Mouse (Mus musculus) cerebellum, adult 2 months (tissue): ENCODE data around the gene Tulp1. TPM values are rescaled to one million over a fixed set of nuclear protein-coding genes. Genes with fewer than 3 reads are reported as not detected.
A peak's percentile ranks its signal among the peaks of the same experiment; 100 is the strongest.

ENCODE experiments used
- DNase-seq, 2 experiments: peaks; one replicate each; pipeline ENCODE4 v3.0.0; 2021
- H3K27ac ChIP-seq: fragments of 200-500 bp; 2 replicates; pipeline ENCODE4 v1.5.1; 2012; ENCODE audit warnings: low read length, control low read depth, inconsistent platforms; ENCODE audit not compliant: insufficient read depth
- H3K27me3 ChIP-seq: fragments of 200-500 bp; 2 replicates; pipeline ENCODE4 v1.6.1; 2012; ENCODE audit warnings: inconsistent platforms, mild to moderate bottlenecking, low read length, moderate library complexity; ENCODE audit not compliant: control insufficient read depth, insufficient read depth
- H3K4me1 ChIP-seq: fragments of 200-500 bp; 2 replicates; pipeline ENCODE4 v1.6.1; 2011; ENCODE audit warnings: low read length; ENCODE audit not compliant: control insufficient read depth, insufficient read depth
- H3K4me3 ChIP-seq: fragments of 200-500 bp; replicated peaks from 2 replicates; pipeline ENCODE3; 2011; ENCODE audit warnings: mild to moderate bottlenecking, low read depth, low read length, control low read depth; ENCODE audit not compliant: insufficient read depth
- CTCF ChIP-seq: fragments of 200-500 bp; IDR thresholded peaks from 2 replicates; pipeline ENCODE4 v1.5.1; 2011; ENCODE audit warnings: low read depth, mild to moderate bottlenecking, control low read depth, low read length, moderate library complexity, borderline replicate concordance; ENCODE audit not compliant: insufficient read depth
- POLR2A ChIP-seq: fragments of 200-500 bp; IDR thresholded peaks from 2 replicates; pipeline ENCODE4 v1.6.1; 2011; ENCODE audit warnings: low read length, control low read depth, borderline replicate concordance; ENCODE audit not compliant: insufficient read depth
- WGBS: fragments of 180-500 bp; shearing (Covaris S2); methylation state at CpG from one replicate; pipeline ENCODE4 v1.1.7; 2018; 5-methylcytosine and 5-hydroxymethylcytosine counted together
- polyA plus RNA-seq: library from polyadenylated mRNA; depleted of rRNA; stranded (reverse); fragments of >200 nt; gene quantifications from 2 replicates; pipeline ENCODE4 v1.2.3, GENCODE M21; 2012

Gene Tulp1
- polyA plus RNA-seq, 1 experiment: not detected

DNA sequence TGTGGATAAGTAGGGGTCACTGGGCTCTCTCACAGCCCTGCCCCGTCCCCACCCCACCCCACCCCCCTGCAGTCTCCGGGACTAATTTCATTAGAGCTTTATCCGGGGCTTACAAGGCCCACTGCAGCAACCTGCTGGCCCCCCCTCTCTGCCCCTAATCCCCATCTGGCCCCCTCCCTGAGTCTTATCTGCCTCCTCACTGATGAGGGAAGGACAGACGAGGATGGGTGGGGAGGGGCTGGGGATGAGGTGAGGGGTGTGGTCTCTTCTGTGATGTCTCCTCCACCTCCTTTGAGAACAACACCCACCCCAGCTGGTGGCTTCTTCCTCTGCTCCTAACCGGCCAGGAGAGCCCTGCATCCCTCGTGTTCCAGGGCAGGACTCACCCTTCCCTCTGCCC lies 15.2 kb upstream of the Tulp1 start:
- Histone ChIP-seq H3K27ac (no peak overlapping the region), H3K4me1 (no peaks in the 10 kb centered on the region), H3K4me3 (no peak overlapping the region), H3K27me3 (no peaks in the 10 kb centered on the region)
- no peak for DNase-seq
- WGBS: 18% methylated on average over 6 of the region's 6 CpGs
- TF ChIP-seq CTCF: no peak
- no peak for TF ChIP-seq POLR2A

DNA sequence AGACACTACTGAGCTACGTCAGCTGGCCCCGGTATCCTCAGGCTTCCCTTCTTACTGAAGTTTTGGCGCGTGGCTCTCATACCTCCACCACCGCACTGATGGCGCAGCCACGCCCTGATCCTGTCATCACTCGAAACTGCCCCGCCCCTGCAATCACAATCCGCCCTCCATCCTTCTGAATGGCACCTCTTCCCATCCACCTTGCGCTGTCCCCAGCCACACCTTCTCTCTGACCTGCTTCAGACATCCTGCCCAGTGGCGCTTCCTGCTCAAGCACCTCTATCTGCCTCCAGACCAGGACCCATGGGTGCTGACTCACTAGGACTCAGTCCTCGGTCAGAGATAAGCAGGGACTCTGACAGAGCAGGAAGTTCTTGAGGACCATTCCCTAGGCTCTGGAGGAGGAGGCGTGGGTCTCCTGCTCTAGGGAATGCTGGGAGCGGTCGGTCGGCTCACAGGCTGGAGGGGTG lies 10.6 kb upstream of the Tulp1 start:
- WGBS: 18% methylated on average over 17 of the region's 17 CpGs
- no peak for TF ChIP-seq CTCF
- TF ChIP-seq POLR2A: no peak
- no peak overlapping the region for H3K4me3 ChIP-seq
- no peak overlapping the region for H3K27ac ChIP-seq
- no peak for DNase-seq
- no peaks in the 10 kb centered on the region for H3K4me1 ChIP-seq
- no peaks in the 10 kb centered on the region for H3K27me3 ChIP-seq

DNA sequence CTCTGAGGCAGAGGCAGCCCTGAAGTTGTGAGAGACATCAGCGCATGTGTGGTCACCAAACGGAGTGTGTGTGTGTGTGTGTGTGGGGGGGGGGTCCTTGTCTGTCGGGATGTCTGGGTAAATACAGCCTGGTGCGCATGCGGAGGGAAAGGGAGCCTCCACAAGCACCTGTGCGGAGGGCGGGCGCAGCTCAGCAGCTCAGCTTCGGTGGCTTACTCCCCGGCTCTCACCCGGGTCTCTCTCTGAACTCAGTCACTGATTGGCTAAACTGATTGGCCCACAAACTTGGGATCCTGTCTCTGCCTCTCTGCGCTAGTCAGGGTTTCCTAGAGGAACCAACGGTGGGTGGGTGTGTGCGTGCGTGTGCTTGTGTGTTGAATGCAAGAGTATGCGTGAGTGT lies 9.5 kb upstream of the Tulp1 start:
- no peak overlapping the region for H3K27ac ChIP-seq
- no peak for DNase-seq
- TF ChIP-seq POLR2A (no peak), CTCF (no peak)
- no peaks in the 10 kb centered on the region for H3K4me1 ChIP-seq
- WGBS: 30% methylated on average over 16 of the region's 16 CpGs
- no peak overlapping the region for H3K4me3 ChIP-seq
- H3K27me3 ChIP-seq: no peaks in the 10 kb centered on the region

DNA sequence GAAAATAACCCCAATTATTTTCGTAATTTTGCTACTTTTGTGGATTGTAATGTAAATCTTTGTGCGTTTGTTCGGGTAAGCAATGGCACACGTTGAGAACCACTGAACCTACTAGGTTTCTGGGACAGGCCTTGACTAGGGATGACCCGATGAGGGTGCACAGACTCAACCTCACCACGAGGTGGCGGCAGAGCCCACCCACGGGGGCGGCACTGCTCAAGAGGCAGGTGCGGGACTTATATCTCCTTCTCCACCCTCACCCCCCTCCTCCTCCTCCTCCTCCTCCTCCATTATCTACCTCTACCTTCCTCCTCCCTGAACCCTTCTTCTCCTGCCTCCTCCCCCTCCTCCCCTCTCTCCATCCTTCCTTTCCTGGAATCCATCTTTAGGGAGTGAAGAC lies 8.8 kb upstream of the Tulp1 start:
- no peak overlapping the region for H3K4me3 ChIP-seq
- 19% methylated on average over 10 of the region's 10 CpGs for WGBS
- TF ChIP-seq CTCF: peak; percentile 57; the same call in 1 of the 2 replicates
- TF ChIP-seq POLR2A: no peak
- no peak for DNase-seq
- no peaks in the 10 kb centered on the region for H3K27me3 ChIP-seq
- H3K4me1 ChIP-seq: no peaks in the 10 kb centered on the region
- H3K27ac ChIP-seq: no peak overlapping the region

DNA sequence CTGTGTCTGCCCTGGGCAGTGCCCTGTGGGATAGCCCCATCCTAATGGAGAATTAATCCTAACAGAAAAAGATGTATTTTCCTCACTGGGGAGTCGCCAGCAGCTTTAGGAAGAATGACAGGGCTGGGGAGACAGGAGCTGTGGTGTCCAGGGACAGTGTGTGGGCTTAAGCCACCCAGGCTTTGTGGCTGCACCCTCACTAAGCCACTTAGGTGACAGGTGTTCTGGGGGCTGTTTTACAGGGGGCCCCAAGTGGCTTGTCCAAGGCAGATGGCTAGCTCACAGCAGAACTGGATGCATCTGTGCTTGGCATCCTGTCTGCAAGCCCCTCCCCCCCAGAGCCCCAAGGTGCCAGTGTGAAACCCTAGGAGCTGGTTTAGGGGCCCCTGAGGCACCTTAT lies 6.9 kb upstream of the Tulp1 start:
- no peaks in the 10 kb centered on the region; the same call in 1 of the 2 replicates for H3K4me1 ChIP-seq
- no peak overlapping the region for H3K4me3 ChIP-seq
- no peak for TF ChIP-seq CTCF
- no peak for TF ChIP-seq POLR2A
- DNase-seq: no peak
- 64% methylated on average over 1 of the region's 1 CpGs for WGBS
- no peaks in the 10 kb centered on the region for H3K27me3 ChIP-seq
- no peak overlapping the region for H3K27ac ChIP-seq

DNA sequence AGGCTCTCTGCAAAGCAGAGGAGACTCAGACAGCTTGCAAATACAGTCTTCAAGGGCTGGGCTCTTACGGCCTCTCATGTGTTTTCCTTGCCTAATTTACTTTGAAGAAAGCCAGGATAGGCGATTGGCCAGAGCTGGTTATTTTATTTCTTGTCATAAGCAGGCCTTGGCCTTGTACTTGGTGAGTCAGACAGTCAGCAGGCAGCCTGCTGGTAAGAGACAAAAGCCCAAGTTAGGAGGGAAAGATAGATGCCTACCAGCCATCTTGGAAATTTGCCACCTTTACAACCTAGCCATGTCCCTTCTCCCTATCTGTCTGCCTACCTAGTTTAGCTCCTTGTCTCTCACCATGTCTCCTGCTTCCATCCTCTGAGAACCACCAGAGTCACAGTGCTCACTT lies 6.3 kb upstream of the Tulp1 start:
- Histone ChIP-seq H3K4me1 (no peaks in the 10 kb centered on the region; the same call in 1 of the 2 replicates), H3K4me3 (no peak overlapping the region), H3K27me3 (no peaks in the 10 kb centered on the region), H3K27ac (no peak overlapping the region)
- TF ChIP-seq CTCF: no peak
- TF ChIP-seq POLR2A: no peak
- 64% methylated on average over 2 of the region's 2 CpGs for WGBS
- DNase-seq: no peak

DNA sequence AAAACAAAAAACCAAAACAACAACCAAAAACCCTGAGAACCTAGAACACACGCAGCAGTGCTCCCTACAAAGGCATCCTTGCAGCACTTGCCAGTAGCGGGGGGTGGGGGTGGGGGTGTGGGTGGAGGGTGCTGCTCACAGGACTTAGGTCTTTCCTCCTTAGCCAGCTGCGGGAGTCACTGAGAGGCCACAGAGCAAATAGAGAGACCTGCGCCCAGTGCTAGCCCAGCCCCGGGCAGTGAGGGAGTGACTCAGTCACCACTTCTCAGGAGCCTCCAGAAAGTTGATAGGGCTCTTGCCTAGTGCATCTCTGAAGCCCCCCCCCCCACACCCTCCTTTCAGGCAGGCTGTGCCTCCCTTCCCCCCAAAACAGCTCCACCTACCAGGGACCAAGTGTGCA lies 4.0 kb upstream of the Tulp1 start:
- TF ChIP-seq POLR2A (no peak), CTCF (no peak)

DNA sequence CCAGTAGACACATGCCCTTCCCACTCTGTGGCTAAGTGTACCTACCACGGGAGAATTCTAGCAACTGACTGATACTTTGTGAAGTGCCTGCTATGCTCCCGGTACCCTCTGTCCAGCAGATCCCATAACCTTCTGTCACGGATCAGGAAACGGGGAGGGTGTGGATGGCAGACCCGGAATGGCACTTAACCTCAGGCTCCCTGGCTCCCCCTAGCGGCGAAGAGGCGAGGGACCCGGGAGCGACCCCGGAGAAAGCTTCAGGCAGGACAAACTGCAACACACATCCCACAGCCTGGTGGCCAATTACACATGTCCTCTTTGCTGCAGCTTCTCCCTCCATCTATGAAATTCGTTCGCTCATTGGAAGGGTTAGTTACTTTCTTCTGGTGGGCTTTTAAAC lies 3.4 kb upstream of the Tulp1 start:
- H3K27ac ChIP-seq: no peak overlapping the region
- H3K4me1 ChIP-seq: no peaks in the 10 kb centered on the region; the same call in 1 of the 2 replicates
- DNase-seq: peak; percentile 27 to 55
- TF ChIP-seq CTCF: peak; percentile 77
- no peak for TF ChIP-seq POLR2A
- 6% methylated on average over 13 of the region's 13 CpGs for WGBS
- H3K4me3 ChIP-seq: no peak overlapping the region
- H3K27me3 ChIP-seq: peaks cover 4% of the 10 kb centered on the region; the same call in 1 of the 2 replicates

More for the DNA sequence above, 4.0 kb upstream of the Tulp1 start:
- no peak overlapping the region for H3K4me3 ChIP-seq
- WGBS: 70% methylated on average over 5 of the region's 5 CpGs
- no peak overlapping the region for H3K27ac ChIP-seq
- no peaks in the 10 kb centered on the region; the same call in 1 of the 2 replicates for H3K4me1 ChIP-seq
- H3K27me3 ChIP-seq: peaks cover 4% of the 10 kb centered on the region; the same call in 1 of the 2 replicates
- no peak for DNase-seq

DNA sequence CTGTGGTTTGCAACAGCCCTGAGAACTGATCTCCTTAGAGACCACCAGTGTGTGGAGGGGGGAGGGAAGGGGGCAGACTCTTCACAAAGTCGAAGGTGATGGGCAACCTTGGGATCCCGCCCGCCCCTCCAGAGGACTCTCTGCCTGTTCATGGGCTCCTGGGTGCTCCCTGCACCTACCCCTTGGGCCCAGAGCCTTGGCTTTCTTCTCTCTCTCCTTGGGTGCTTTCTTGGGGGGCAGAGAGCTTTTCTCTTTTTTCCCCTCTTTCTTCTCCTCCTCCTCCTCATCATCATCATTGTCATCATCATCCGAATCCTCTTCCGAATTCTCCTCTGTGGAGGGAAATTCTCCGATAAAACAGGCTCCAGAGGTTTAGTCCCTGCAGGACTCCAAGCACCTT lies 1.5 kb downstream of the Tulp1 start:
- WGBS: 29% methylated on average over 6 of the region's 6 CpGs
- no peak for DNase-seq
- Histone ChIP-seq H3K27me3 (peaks cover 5% of the 10 kb centered on the region; the same call in 1 of the 2 replicates), H3K4me3 (no peak overlapping the region), H3K27ac (no peak overlapping the region), H3K4me1 (no peaks in the 10 kb centered on the region; the same call in 1 of the 2 replicates)
- no peak for TF ChIP-seq POLR2A
- no peak for TF ChIP-seq CTCF
